Mouse (Mus musculus) embryonic facial prominence, embryonic 14.5 days (tissue): ENCODE results near the gene 1700025G04Rik. TPM values are rescaled to one million over a fixed set of nuclear protein-coding genes. Genes with fewer than 3 reads are reported as not detected.

Source experiments
- ATAC-seq: fragments of 200-750 bp; cut with Nextera tagmentation; 2 replicates; pipeline ENCODE4 v1.8.0; 2017; ENCODE audit warnings: low read depth, moderate number of reproducible peaks, moderate TSS enrichment
- DNase-seq: peaks from one replicate; pipeline ENCODE4 v3.0.0-alpha.2; 2015; ENCODE audit warnings: low spot score
- H3K27ac ChIP-seq: fragments of 300-500 bp; sonication (generic); replicated peaks from 2 replicates; pipeline ENCODE4 v1.5.1; 2014; ENCODE audit warnings: low read depth, mild to moderate bottlenecking, low read length, moderate library complexity
- H3K27me3 ChIP-seq: fragments of 300-500 bp; sonication (generic); replicated peaks from 2 replicates; pipeline ENCODE4 v1.6.1; 2014; ENCODE audit warnings: low read length; ENCODE audit not compliant: control insufficient read depth, insufficient read depth
- H3K36me3 ChIP-seq: fragments of 300-500 bp; sonication (generic); 2 replicates; pipeline ENCODE4 v1.6.1; 2014; ENCODE audit warnings: low read length, mixed read lengths; ENCODE audit not compliant: control insufficient read depth, insufficient read depth
- H3K4me1 ChIP-seq: fragments of 300-500 bp; sonication (generic); 2 replicates; pipeline ENCODE4 v1.6.1; 2014; ENCODE audit warnings: antibody characterized with exemption, low read length; ENCODE audit not compliant: control insufficient read depth, insufficient read depth
- H3K4me2 ChIP-seq: fragments of 300-500 bp; sonication (generic); 2 replicates; pipeline ENCODE4 v1.6.1; 2014; ENCODE audit warnings: low read depth, mild to moderate bottlenecking, low read length, moderate library complexity, mixed read lengths
- H3K4me3 ChIP-seq: fragments of 300-500 bp; sonication (generic); 2 replicates; pipeline ENCODE4 v1.5.1; 2014; ENCODE audit warnings: low read depth, mild to moderate bottlenecking, low read length
- H3K9ac ChIP-seq: fragments of 300-500 bp; sonication (generic); 2 replicates; pipeline ENCODE4 v1.6.1; 2014; ENCODE audit warnings: low read depth, mild to moderate bottlenecking, low read length, moderate library complexity, mixed read lengths
- H3K9me3 ChIP-seq: fragments of 300-500 bp; sonication (generic); 2 replicates; pipeline ENCODE4 v1.6.1; 2016; ENCODE audit warnings: low read length; ENCODE audit not compliant: control insufficient read depth
- WGBS: fragments of 180-500 bp; shearing (Covaris S2); extraction: QIAGEN DNeasy Blood & Tissue Kit; methylation state at CpG from one replicate; pipeline ENCODE4 v1.1.7; 2014; 5-methylcytosine and 5-hydroxymethylcytosine counted together
- polyA plus RNA-seq: library from polyadenylated mRNA; unstranded; fragments of >200 nt; fragmentation: Nextera tagmentation; extraction: Ambion mirVana; gene quantifications from 2 replicates; pipeline ENCODE4 v1.2.1, GENCODE M21; 2014

Gene 1700025G04Rik
- polyA plus RNA-seq, 1 experiment from 2014 or later = 35.5 TPM

DNA sequence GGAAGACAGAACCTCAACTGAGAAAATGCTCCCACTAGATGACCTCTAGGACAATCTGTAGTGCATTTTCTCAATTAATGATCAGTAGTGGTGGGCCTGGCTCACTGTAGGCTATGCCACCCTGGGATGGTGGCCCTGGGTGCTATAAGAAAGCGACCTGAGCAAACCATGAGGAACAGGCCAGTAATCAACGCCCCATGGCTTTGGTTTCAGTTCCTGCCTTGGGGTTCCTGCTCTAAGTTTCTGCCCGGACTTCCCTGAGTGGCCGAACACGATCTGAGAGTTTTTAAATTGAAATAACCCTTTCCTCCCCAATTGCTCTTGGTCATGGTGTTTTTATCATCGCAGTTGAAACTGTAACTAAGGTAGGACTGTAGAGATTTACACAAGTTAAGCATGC, 69.1 kb downstream of the 1700025G04Rik start:
- Histone ChIP-seq H3K27ac (no peak overlapping the region), H3K4me3 (no peak overlapping the region), H3K36me3 (no peaks in the 10 kb centered on the region), H3K27me3 (no peaks in the 10 kb centered on the region), H3K9me3 (no peaks in the 10 kb centered on the region), H3K9ac (no peak overlapping the region), H3K4me1 (no peaks in the 10 kb centered on the region; the same call in 1 of the 2 replicates), H3K4me2 (no peak overlapping the region)
- DNase-seq (no peak), ATAC-seq (no peak)
- 76% methylated on average over 6 of the region's 6 CpGs for WGBS

- Histone ChIP-seq H3K4me3 (no peak overlapping the region), H3K27ac (no peak overlapping the region), H3K4me2 (no peak overlapping the region), H3K9ac (no peak overlapping the region), H3K9me3 (no peaks in the 10 kb centered on the region), H3K4me1 (no peaks in the 10 kb centered on the region; the same call in 1 of the 2 replicates), H3K36me3 (no peaks in the 10 kb centered on the region), H3K27me3 (no peaks in the 10 kb centered on the region)
- ATAC-seq (no peak), DNase-seq (no peak)
- 89% methylated on average over 5 of the region's 5 CpGs for WGBS
These were observed 69.9 kb downstream of the 1700025G04Rik start for GRCm38 (mm10) chr1:152020070-152020469.

- DNase-seq = peak; percentile 70
- WGBS = 15% methylated on average over 5 of the region's 5 CpGs
- Histone ChIP-seq H3K27ac (no peak overlapping the region), H3K36me3 (no peaks in the 10 kb centered on the region), H3K4me1 (no peaks in the 10 kb centered on the region; the same call in 1 of the 2 replicates), H3K27me3 (no peaks in the 10 kb centered on the region), H3K9me3 (no peaks in the 10 kb centered on the region), H3K9ac (no peak overlapping the region), H3K4me2 (no peak overlapping the region), H3K4me3 (no peak overlapping the region)
- ATAC-seq = peak; percentile 44; the same call in 1 of the 2 replicates
These were observed 70.7 kb downstream of the 1700025G04Rik start for GRCm38 (mm10) chr1:152019196-152019595.

- H3K9ac ChIP-seq = no peak overlapping the region
- no peak overlapping the region for H3K4me2 ChIP-seq
- DNase-seq (no peak), ATAC-seq (no peak)
- H3K4me3 ChIP-seq = no peak overlapping the region
- no peak overlapping the region for H3K27ac ChIP-seq
- no peaks in the 10 kb centered on the region for H3K36me3 ChIP-seq
- WGBS = 82% methylated on average over 3 of the region's 3 CpGs
- H3K27me3 ChIP-seq = no peaks in the 10 kb centered on the region
- H3K4me1 ChIP-seq = no peaks in the 10 kb centered on the region; the same call in 1 of the 2 replicates
- no peaks in the 10 kb centered on the region for H3K9me3 ChIP-seq
These were observed 71.6 kb downstream of the 1700025G04Rik start for GRCm38 (mm10) chr1:152018322-152018721.

GRCm38 (mm10) chr1:152016663-152017062, 73.3 kb downstream of the 1700025G04Rik start:
- H3K27ac ChIP-seq = no peak overlapping the region
- ATAC-seq (no peak), DNase-seq (no peak)
- H3K4me1 ChIP-seq = no peaks in the 10 kb centered on the region; the same call in 1 of the 2 replicates
- H3K9me3 ChIP-seq = no peaks in the 10 kb centered on the region
- no peaks in the 10 kb centered on the region for H3K27me3 ChIP-seq
- H3K4me3 ChIP-seq = no peak overlapping the region
- H3K36me3 ChIP-seq = no peaks in the 10 kb centered on the region
- no peak overlapping the region for H3K9ac ChIP-seq
- no peak overlapping the region for H3K4me2 ChIP-seq
- WGBS = 96% methylated on average over 3 of the region's 3 CpGs

GRCm38 (mm10) chr1:152015555-152016125, 74.3 kb downstream of the 1700025G04Rik start:
- Histone ChIP-seq H3K4me2 (no peak overlapping the region), H3K27me3 (no peaks in the 10 kb centered on the region), H3K4me3 (no peak overlapping the region), H3K9ac (no peak overlapping the region), H3K4me1 (no peaks in the 10 kb centered on the region; the same call in 1 of the 2 replicates), H3K27ac (no peak overlapping the region), H3K36me3 (no peaks in the 10 kb centered on the region), H3K9me3 (no peaks in the 10 kb centered on the region)
- 83% methylated on average over 7 of the region's 7 CpGs for WGBS
- no peak for DNase-seq
- no peak for ATAC-seq

GRCm38 (mm10) chr1:152011741-152012140, 78.2 kb downstream of the 1700025G04Rik start:
- Histone ChIP-seq H3K27me3 (no peaks in the 10 kb centered on the region), H3K4me1 (peaks cover 10% of the 10 kb centered on the region), H3K4me2 (no peak overlapping the region), H3K4me3 (no peak overlapping the region), H3K9ac (no peak overlapping the region), H3K9me3 (no peaks in the 10 kb centered on the region), H3K36me3 (no peaks in the 10 kb centered on the region), H3K27ac (no peak overlapping the region)
- no peak for ATAC-seq
- 83% methylated on average over 5 of the region's 5 CpGs for WGBS
- DNase-seq = no peak

GRCm38 (mm10) chr1:152010251-152010980, 79.5 kb downstream of the 1700025G04Rik start:
- H3K9ac ChIP-seq = no peak overlapping the region
- H3K4me3 ChIP-seq = no peak overlapping the region
- no peak for ATAC-seq
- no peak overlapping the region for H3K4me2 ChIP-seq
- H3K9me3 ChIP-seq = no peaks in the 10 kb centered on the region
- 0 out of 2 replicates have a peak, but pooled peaks cover 4% of the 10 kb centered on the region for H3K36me3 ChIP-seq
- H3K4me1 ChIP-seq = peaks cover 10% of the 10 kb centered on the region; the same call in 1 of the 2 replicates
- no peaks in the 10 kb centered on the region for H3K27me3 ChIP-seq
- no peak overlapping the region for H3K27ac ChIP-seq
- WGBS = 79% methylated on average over 13 of the region's 13 CpGs
- DNase-seq = peak; percentile 22
